In genomic region chr8:70655469-70655868, GRCm38 (mm10) we compare ENCODE assay signal across 12 mouse cellular contexts. TPM values are rescaled to one million over a fixed set of nuclear protein-coding genes. Genes with fewer than 3 reads are reported as not detected.
DNase-seq lines count a peak whose midpoint lies in the region; ATAC-seq lines count a peak whose summit lies in the region.
"Had no signal": no experiment of that assay in that cellular context is flagged by ENCODE, and none has a peak within 500 bp of the region (broad histone marks: within the 10 kb centered on the region; RNA-seq: fewer than 3 reads in every experiment).

No protein-coding gene starts in this region.

- H3K4me3 ChIP-seq in embryonic facial prominence, embryonic 12.5 days, result no peak overlapping the region
- no peak overlapping the region for H3K4me3 ChIP-seq in hindbrain, embryonic 15.5 days
- no peak overlapping the region for H3K4me3 ChIP-seq in midbrain, embryonic 16.5 days (ENCODE audit: low read depth, low read length)

- peaks cover 18% of the 10 kb centered on the region for H3K4me1 ChIP-seq in embryonic facial prominence, embryonic 12.5 days
- H3K4me1 ChIP-seq in hindbrain, embryonic 15.5 days (replicated peaks), result peaks cover 37% of the 10 kb centered on the region
- peaks cover 17% of the 10 kb centered on the region for H3K4me1 ChIP-seq in midbrain, embryonic 16.5 days (ENCODE audit: control insufficient read depth, insufficient read depth, low read length)

- no peak for ATAC-seq in embryonic facial prominence, embryonic 12.5 days (ENCODE audit: insufficient number of reproducible peaks, insufficient read depth, low FRiP score, low TSS enrichment)
- ATAC-seq in hindbrain, embryonic 15.5 days (ENCODE audit: low FRiP score, low read depth), result no peak
- no peak for ATAC-seq in midbrain, embryonic 16.5 days
- no peak for ATAC-seq in inflammation-experienced regulatory T-cells, adult 6 months
- ATAC-seq: lung, postnatal 0 days had no signal

- peak; percentile 69 for DNase-seq in embryo, embryonic 10.5 days (ENCODE audit: low spot score)
- no peak for DNase-seq in spleen, postnatal 10 days (ENCODE audit: low spot score in 2 of 2)
- no peak for DNase-seq in right cerebral cortex, postnatal 36 days (ENCODE audit: low spot score in 2 of 2)
- DNase-seq: adrenal gland, postnatal 14 days; cerebellum, adult 11-12 months; heart, adult 18-20 months; heart, postnatal 36 days had no signal

- H3K27me3 ChIP-seq in embryonic facial prominence, embryonic 12.5 days, result no peaks in the 10 kb centered on the region
- no peaks in the 10 kb centered on the region for H3K27me3 ChIP-seq in hindbrain, embryonic 15.5 days
- no peaks in the 10 kb centered on the region for H3K27me3 ChIP-seq in midbrain, embryonic 16.5 days (ENCODE audit: control insufficient read depth, insufficient read depth, low read depth, low read length)

- H3K4me2 ChIP-seq in embryonic facial prominence, embryonic 12.5 days (replicated peaks), result no peak overlapping the region
- H3K4me2 ChIP-seq in hindbrain, embryonic 15.5 days, result no peak overlapping the region
- no peak overlapping the region for H3K4me2 ChIP-seq in midbrain, embryonic 16.5 days (ENCODE audit: low read length)

- peak overlapping the region; percentile 30; the same call in 1 of the 2 replicates for H3K27ac ChIP-seq in embryonic facial prominence, embryonic 12.5 days
- peak overlapping the region; percentile 82 for H3K27ac ChIP-seq in hindbrain, embryonic 15.5 days (replicated peaks)
- peak overlapping the region; percentile 63 for H3K27ac ChIP-seq in midbrain, embryonic 16.5 days (ENCODE audit: low read length)

- peaks cover 53% of the 10 kb centered on the region for H3K36me3 ChIP-seq in embryonic facial prominence, embryonic 12.5 days
- peaks cover 7% of the 10 kb centered on the region; the same call in 1 of the 2 replicates for H3K36me3 ChIP-seq in hindbrain, embryonic 15.5 days
- peaks cover 6% of the 10 kb centered on the region for H3K36me3 ChIP-seq in midbrain, embryonic 16.5 days (ENCODE audit: control insufficient read depth, insufficient read depth, low read length)

- H3K9ac ChIP-seq in embryonic facial prominence, embryonic 12.5 days, result no peak overlapping the region
- H3K9ac ChIP-seq in hindbrain, embryonic 15.5 days, result no peak overlapping the region
- no peak overlapping the region for H3K9ac ChIP-seq in midbrain, embryonic 16.5 days (ENCODE audit: low read depth, low read length)

- H3K9me3 ChIP-seq in embryonic facial prominence, embryonic 12.5 days, result no peaks in the 10 kb centered on the region
- H3K9me3 ChIP-seq in hindbrain, embryonic 15.5 days, result no peaks in the 10 kb centered on the region
- no peaks in the 10 kb centered on the region for H3K9me3 ChIP-seq in midbrain, embryonic 16.5 days (replicated peaks; ENCODE audit: control insufficient read depth, low read length, poor library complexity, severe bottlenecking)

- WGBS in embryonic facial prominence, embryonic 12.5 days, result 13% methylated on average over 2 of the region's 2 CpGs
- 25% methylated on average over 2 of the region's 2 CpGs for WGBS in hindbrain, embryonic 15.5 days
- WGBS in midbrain, embryonic 16.5 days, result 15% methylated on average over 2 of the region's 2 CpGs

RNA-seq across cellular contexts. Expression of gene Pgpep1, which starts 4.7 kb away (rescaled TPM):
- polyA plus RNA-seq in embryonic facial prominence, embryonic 12.5 days (2016; fragmentation: Nextera tagmentation; extraction: Ambion mirVana), result 59.5 and 70.4 TPM in 2 replicates
- polyA plus RNA-seq in hindbrain, embryonic 15.5 days (2015; fragmentation: Nextera tagmentation; extraction: Ambion mirVana), result 76.5 and 77.8 TPM in 2 replicates
- 67.2 and 69.7 TPM in 2 replicates for polyA plus RNA-seq in midbrain, embryonic 16.5 days (2015; fragmentation: Nextera tagmentation; extraction: Ambion mirVana)
- polyA plus RNA-seq in inflammation-experienced regulatory T-cells, adult 6 months (2017; shearing (Covaris generic)), result 1 to 10 TPM; 3.8 to 6.4 (median 4.8) TPM

RNA-seq across cellular contexts. Expression of gene Lsm4, which starts 17.6 kb away (rescaled TPM):
- 303 and 326 TPM in 2 replicates for polyA plus RNA-seq in embryonic facial prominence, embryonic 12.5 days (2016; fragmentation: Nextera tagmentation; extraction: Ambion mirVana)
- 192 and 193 TPM in 2 replicates for polyA plus RNA-seq in hindbrain, embryonic 15.5 days (2015; fragmentation: Nextera tagmentation; extraction: Ambion mirVana)
- 137 and 143 TPM in 2 replicates for polyA plus RNA-seq in midbrain, embryonic 16.5 days (2015; fragmentation: Nextera tagmentation; extraction: Ambion mirVana)
- 100 to 1,000 TPM in 1 of 3 experiments, 10 to 100 TPM in 2; 79.0 to 128 (median 97.8) TPM for polyA plus RNA-seq in inflammation-experienced regulatory T-cells, adult 6 months (2017; shearing (Covaris generic))

RNA-seq across cellular contexts. Expression of gene Gdf15, which starts 23.2 kb away (rescaled TPM):
- polyA plus RNA-seq in embryonic facial prominence, embryonic 12.5 days (2016; fragmentation: Nextera tagmentation; extraction: Ambion mirVana), result not detected in 2 replicates
- 0.25 and 0.30 TPM in 2 replicates for polyA plus RNA-seq in hindbrain, embryonic 15.5 days (2015; fragmentation: Nextera tagmentation; extraction: Ambion mirVana)
- polyA plus RNA-seq in midbrain, embryonic 16.5 days (2015; fragmentation: Nextera tagmentation; extraction: Ambion mirVana), result 0.35 and 0.39 TPM in 2 replicates
- not detected for polyA plus RNA-seq in inflammation-experienced regulatory T-cells, adult 6 months (2017; shearing (Covaris generic))

RNA-seq across cellular contexts. Expression of gene Lrrc25, which starts 39.5 kb away (rescaled TPM):
- polyA plus RNA-seq in embryonic facial prominence, embryonic 12.5 days (2016; fragmentation: Nextera tagmentation; extraction: Ambion mirVana), result 1.1 and 1.2 TPM in 2 replicates
- 1.1 and 2.2 TPM in 2 replicates for polyA plus RNA-seq in hindbrain, embryonic 15.5 days (2015; fragmentation: Nextera tagmentation; extraction: Ambion mirVana)
- polyA plus RNA-seq in midbrain, embryonic 16.5 days (2015; fragmentation: Nextera tagmentation; extraction: Ambion mirVana), result 0.64 and 0.97 TPM in 2 replicates
- polyA plus RNA-seq in inflammation-experienced regulatory T-cells, adult 6 months (2017; shearing (Covaris generic)), result 1 to 10 TPM in 1 of 3 experiments, under 1 TPM in 2; 0.47 to 3.8 (median 0.71) TPM

RNA-seq across cellular contexts. Expression of gene Jund, which starts 43.3 kb away (rescaled TPM):
- 142 and 150 TPM in 2 replicates for polyA plus RNA-seq in embryonic facial prominence, embryonic 12.5 days (2016; fragmentation: Nextera tagmentation; extraction: Ambion mirVana)
- polyA plus RNA-seq in hindbrain, embryonic 15.5 days (2015; fragmentation: Nextera tagmentation; extraction: Ambion mirVana), result 98.4 and 105 TPM in 2 replicates
- 60.4 and 67.9 TPM in 2 replicates for polyA plus RNA-seq in midbrain, embryonic 16.5 days (2015; fragmentation: Nextera tagmentation; extraction: Ambion mirVana)
- 10 to 100 TPM; 13.9 to 23.2 (median 16.6) TPM for polyA plus RNA-seq in inflammation-experienced regulatory T-cells, adult 6 months (2017; shearing (Covaris generic))

Comparison
In these comparisons a context has a peak if more than half of its experiments do, and no peak if none do; other contexts are left out.
1. H3K27ac ChIP-seq: peak in every context shown above with its lines; median percentile 82 in hindbrain, embryonic 15.5 days; 63 in midbrain, embryonic 16.5 days; 30 in embryonic facial prominence, embryonic 12.5 days.